Mouse (Mus musculus) adrenal gland, postnatal 4 days (tissue): ENCODE measurements at regions not wholly inside any gene's neighbourhood (a gene's known extent, or its start where the extent isn't known, plus 50 kb on each side); places are given as distances from the start of the nearest gene placed in this dataset.
A peak's percentile ranks its signal among the peaks of the same experiment; 100 is the strongest.

Experiments used
- DNase-seq, 2 experiments: peaks; one replicate each; pipeline ENCODE4 v3.0.0; 2021 to 2022; ENCODE audit warnings: low spot score in 2 of 2, mixed read lengths in 2 of 2

GRCm38 (mm10) chr11:55974224-55974875 lies 66.5 kb downstream of the Nmur2 start:
- no peak for DNase-seq

GRCm38 (mm10) chr11:55966580-55966979 lies 74.2 kb downstream of the Nmur2 start:
- no peak for DNase-seq

- DNase-seq, result no peak
These were observed 82.4 kb downstream of the Nmur2 start for GRCm38 (mm10) chr11:55958372-55958771.

GRCm38 (mm10) chr11:55957355-55957754 lies 83.5 kb downstream of the Nmur2 start:
- DNase-seq, result no peak

DNA sequence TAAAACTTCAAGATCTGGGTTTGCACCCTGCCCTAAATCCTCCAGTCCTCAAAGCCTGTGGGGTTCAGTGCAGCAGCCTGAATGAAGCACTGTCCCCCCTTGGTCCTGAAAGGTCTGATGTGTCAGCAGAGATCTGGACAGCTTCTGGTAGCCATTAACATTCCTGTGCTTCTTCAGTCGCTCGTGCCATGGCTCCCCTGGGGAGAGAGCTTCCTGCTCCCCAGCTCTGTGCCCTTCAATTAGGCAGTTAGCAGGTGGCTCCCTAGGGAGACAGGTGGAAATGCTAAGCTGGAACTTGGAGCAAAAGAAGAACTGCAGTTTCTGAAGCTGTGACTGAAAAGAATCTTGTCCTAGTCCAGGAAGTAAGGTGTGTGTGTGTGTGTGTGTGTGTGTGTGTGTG lies 87.1 kb downstream of the Nmur2 start:
- no peak for DNase-seq

DNA sequence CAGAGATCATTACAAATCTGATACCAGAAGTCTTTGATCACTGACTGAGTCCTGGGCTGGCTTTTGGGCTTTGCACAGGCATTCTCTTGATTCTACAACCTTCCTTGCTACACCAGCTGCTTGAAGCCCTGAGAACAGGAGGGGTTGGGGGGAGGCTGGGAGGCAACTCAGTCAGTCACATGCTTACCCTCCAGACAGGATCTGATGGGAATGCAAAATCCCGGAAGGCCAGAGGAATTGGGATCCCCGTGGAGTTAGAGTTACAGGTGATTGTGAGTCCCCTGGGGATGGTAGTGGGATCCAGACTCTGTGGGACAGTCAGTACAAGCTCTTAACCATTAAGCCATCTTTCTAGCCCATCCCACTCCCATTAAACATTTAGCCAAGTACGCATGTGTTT lies 91.2 kb downstream of the Nmur2 start:
- DNase-seq, result no peak

GRCm38 (mm10) chr11:55946629-55947240 lies 94.1 kb downstream of the Nmur2 start:
- peak in 1 of 2 experiments; percentile 11 for DNase-seq

DNA sequence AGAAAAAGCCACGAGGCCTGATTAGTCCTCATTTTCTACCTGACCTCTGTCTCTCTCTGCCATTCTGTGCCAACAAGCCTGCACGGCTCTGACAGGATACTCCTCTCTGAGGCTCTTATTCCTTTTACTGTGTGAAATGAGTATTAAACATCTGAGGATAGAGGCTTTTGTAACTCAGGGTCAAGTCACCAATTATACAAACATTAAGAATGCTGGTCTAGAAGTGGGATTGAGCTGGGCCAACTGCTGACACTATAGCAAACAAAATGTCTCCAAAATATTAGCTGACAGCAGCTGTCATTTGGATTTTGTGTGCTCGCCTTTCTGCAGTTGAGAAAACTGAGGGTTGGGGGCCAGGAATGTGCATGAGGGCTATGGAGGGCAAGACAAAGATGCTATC lies 94.8 kb downstream of the Nmur2 start:
- no peak for DNase-seq

DNA sequence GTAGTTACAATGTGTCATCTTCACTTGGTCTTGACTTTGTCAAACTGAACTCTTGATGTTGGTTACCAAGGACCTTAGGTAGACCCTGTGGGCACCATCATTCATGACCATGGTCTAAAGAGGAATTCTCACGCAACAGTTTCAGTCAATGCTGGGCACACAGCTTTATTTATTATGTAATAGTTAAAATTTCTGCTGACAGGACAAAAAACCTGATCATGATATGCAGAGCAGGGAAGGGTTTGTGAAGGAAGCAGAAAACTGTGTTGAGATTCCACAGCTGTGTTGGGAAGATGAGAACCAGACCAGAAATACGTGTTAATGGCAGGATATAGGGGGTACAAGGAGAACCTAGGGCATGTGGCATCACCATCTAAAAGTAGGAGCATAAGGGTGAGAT lies 100.8 kb downstream of the Nmur2 start:
- no peak for DNase-seq

DNA sequence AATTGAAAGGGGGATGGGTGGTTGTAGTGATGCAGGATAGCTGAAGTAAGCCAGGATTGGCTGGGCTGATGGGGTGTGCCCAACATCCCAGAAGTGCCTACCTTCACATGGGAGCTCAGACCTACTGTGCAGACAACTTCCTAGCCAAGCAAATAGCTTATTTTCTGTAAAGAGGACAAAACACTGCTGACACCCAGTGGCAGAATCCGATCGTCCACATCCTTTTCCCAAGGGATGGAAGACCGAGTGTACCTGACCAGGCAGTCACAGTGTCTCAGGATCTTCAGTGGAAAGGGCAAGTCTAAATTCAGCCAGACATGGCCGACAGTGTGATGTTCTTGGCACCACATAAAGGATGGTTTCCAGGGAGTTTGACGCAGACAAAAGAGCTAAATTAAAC lies 114.4 kb downstream of the Nmur2 start:
- no peak for DNase-seq

GRCm38 (mm10) chr11:55919066-55919465 lies 121.7 kb downstream of the Nmur2 start:
- DNase-seq, result no peak

GRCm38 (mm10) chr11:55918411-55918810 lies 122.4 kb downstream of the Nmur2 start:
- no peak for DNase-seq

DNA sequence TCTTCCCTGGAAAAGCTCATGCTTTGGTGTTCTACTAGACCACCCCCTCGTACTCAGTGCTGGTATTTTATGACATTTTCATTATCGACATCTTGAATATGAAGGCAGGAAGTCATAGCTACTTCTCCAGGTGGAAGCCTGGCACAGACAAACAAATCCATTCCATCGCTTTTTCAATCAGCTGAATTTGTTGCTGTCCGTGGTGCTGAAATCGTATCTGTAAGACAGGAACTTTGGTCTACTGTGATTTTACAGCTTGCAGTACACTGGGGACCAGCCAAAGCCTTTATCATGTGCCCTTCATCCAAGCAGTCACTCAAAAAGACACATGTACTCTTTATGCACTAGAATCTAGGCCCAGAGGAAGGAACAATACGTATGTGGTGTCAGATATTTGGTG lies 143.3 kb downstream of the Nmur2 start:
- peak in 1 of 2 experiments; percentile 5 for DNase-seq

DNA sequence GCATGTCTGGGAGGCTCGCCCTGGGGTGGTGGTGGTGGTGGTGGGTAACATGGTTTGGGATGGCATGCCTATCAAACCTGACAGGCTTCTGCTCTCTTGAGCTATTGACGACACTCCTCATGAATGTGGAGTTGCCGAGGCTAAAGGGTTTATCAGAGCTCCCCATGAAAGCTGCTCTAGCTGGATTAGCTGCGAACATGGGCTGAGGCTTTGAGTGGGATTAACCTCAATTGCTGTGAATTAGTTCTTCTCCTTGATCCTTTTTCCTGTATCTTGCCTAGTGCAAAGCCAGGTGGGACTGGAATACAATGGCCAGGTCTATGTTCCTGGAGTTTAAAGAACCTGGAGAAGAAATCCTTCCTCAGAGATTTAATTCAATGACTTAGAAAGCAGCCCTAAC lies 150.6 kb downstream of the Nmur2 start:
- no peak for DNase-seq

DNA sequence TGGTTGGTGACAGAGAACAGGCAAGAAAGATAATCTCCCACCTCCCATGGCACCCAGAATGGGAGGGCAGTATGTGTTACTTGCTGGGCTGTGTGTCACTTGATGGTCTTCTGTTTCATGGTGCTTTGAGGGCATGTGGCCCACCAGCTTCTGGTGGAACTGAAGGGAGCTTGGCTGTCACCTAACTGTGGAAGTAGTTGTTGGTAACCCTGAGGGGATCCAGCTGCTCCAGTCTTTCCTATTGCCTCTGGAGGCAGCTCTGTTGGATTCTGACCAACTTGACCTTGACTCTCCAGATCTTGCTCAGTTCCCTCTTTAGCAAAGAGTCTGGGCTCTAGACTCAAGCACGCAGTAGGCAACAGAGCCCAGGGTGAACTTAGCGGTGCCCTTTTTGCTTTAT lies 162.2 kb downstream of the Nmur2 start:
- no peak for DNase-seq

- DNase-seq, result no peak
These were observed 173.7 kb downstream of the Nmur2 start for GRCm38 (mm10) chr11:55867141-55867540.

- DNase-seq, result no peak
These were observed 181.6 kb downstream of the Nmur2 start for GRCm38 (mm10) chr11:55859230-55859629.

DNA sequence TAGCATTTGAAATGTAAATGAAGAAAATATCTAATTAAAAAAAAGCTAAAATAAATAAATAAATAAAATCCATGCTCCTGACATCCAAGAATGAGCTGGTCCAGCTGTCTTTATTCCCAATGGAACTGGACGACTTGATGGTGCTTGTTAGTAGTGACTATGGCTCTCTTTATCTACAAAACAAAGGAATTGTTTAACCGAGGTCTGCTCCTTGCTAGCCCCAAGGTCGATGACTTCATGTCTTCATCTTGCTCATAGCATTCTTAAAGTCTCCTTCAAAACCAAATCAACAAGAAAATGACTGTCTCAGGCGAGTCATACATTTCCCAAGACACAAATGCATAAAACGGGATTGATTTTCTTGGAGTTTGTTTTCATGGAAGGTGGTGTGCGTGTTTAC lies 212.5 kb upstream of the Glra1 start:
- DNase-seq, result no peak

DNA sequence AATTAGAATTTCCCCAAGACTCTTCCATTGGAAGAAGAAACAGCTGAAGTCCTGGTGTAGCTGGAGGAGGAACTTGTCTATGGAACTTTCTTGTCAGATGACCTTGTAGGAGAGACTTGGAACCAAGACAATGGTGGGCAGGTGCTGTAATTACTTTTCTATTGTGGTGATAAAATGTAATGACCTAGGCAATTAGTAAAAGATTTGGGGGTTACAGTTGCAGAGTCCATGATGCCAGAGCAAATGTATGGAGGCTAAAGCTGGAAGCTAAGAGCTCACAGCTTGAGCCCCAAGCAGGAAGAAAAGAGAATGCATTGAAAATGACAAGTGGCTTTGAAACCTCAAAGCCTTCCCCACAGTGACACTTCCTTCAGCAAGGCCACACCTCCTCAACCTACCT lies 208.6 kb upstream of the Glra1 start:
- DNase-seq, result no peak

GRCm38 (mm10) chr11:55810685-55811084 lies 202.7 kb upstream of the Glra1 start:
- no peak for DNase-seq

DNA sequence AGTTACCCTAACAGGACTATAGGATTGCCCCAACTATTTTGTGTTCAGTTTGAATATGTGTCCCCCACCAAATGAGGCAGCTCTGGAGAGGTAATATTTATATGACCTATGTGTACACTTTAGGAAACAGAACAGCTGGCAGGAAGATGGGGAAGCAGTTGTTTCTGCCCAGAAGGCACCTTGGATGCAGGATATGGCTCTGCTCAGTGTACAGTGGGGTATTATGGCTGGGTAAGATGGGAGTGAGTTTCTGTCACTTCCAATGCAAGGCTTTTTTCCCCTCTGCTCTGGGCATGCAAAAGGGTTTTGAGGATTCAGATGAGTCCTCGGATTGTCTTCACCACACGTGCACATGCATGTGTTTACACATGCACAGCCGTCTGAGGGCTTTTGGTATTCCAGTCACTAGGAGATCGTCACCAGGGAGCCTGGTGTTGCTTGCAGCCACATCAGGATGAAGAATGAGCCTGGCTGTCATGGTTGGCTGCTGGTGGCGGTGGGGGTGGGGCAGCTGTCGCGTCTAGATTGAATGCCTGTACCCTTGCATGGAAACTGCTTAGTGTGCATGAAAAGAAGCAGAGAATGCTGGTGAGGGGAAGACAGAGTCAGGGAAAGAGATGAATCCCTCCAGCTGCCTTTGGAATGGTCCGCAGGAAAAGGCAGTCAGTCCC lies 183.3 kb upstream of the Glra1 start:
- DNase-seq, result no peak

DNA sequence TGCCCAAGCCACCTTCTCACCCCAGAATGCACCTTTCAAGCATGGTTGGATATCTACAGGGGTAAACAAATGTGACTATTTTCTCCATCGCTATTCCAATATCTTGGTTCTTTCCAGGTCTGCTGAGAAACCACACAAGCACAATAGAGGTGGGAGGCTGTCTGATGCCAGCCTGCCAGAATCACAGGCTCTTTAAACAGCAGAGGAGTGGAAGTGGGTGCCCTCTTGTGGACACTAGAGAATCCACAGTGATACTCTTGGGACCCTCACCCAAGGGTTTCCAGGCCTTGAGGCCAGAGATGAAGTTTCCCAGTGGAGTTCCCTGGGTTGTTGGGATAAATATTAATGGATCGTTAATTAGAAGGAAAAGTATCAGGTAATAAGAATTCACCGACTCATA lies 181.6 kb upstream of the Glra1 start:
- DNase-seq, result no peak

GRCm38 (mm10) chr11:55781044-55781443 lies 173.0 kb upstream of the Glra1 start:
- no peak for DNase-seq
